Mouse (Mus musculus): ENCODE measurements around the gene Rasl12.

- TF ChIP-seq CTCF (IDR thresholded peaks at IDR 0.05; ENCODE audit: extremely low read depth, insufficient read depth, low read length) (no peak), POLR2A (IDR thresholded peaks at IDR 0.05; ENCODE audit: extremely low read depth, insufficient read depth, low read length) (no peak)
These were observed 10.6 kb downstream of the Rasl12 start for GRCm38 (mm10) chr9:65408871-65409295.

Measured in cortical plate, adult 2 months (tissue).